Mouse (Mus musculus) forelimb bud, embryonic 11.5 days (tissue): ENCODE measurements at regions not wholly inside any gene's neighbourhood (a gene's known extent, or its start where the extent isn't known, plus 50 kb on each side); places are given as distances from the start of the nearest gene placed in this dataset.

ENCODE experiments used
- DNase-seq: peaks from one replicate; pipeline ENCODE4 v3.0.0-alpha.2; 2012; ENCODE audit warnings: low read depth, low spot score

DNA sequence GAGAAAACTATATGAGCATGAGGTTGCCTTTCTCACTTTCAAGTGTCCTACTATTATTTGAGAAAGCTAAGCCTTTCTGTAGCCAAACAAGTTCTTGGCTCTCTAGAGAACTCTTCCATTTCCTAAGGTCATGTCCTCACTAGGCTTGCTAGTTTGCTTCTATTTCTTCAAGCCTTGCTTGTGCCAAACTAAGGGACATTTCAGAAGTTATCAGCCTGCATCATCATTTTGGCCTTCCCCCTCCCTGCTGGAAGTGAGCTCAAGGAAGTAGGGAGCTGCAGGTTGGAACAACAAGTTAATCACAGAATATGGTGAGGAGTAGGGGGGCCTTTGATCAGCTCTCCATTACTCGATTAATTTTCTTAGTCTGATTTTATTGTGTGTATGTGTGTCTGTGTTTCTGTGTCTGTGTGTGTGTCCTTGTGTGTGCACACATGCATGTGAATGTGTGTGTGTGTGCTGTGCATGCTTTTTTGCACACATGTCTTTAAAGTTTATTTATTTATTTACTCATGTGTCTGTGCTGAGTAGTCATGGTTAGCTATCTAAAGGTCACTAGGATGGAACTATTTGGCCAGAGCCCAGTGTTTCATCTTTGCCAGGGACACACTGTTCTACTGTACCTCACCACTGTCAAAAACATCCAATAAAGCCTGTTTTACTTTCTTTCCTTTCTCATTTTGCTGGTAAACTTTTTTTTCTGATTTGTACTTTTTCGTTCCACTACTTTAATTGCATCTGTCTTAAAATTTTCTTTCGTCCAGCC is 371.4 kb upstream of the Eda2r start:
- DNase-seq = no peak

DNA sequence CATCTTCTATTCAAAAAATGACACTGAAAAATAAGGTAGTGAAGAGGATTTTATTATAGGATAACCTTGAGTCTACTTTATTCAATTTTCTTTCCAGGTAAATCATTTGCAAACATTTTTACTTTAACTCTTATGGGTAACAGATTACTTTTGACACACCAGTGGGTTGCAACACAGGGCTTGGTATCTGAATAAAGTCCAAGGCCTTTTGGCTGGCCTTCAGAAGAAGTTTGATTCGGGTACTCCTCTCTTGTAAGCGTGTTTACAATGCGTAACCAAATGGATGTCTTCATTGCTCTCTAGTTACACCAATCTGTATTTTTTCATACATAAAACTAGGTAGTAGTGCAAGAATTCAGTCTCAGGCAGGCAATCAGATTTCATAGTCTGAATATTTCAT is 367.3 kb upstream of the Eda2r start:
- no peak for DNase-seq

DNA sequence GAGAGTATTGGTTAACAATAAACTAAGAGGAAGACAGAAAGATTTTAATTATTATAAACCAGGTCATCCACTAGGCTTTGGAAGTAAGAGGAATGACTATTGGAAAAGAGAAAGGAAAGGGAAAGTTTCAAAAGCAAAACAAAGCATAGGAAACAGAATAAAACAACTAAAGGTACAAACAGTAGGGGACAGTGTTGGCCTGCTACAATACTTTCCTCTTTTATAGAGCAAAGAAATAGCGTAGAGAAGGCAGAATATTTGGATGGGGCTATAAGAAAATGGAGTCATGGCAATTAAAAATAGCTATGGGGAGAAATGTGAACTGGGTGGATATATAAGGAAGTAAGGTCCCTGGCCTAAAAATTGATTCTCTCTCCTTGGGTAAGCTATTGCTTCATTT is 347.5 kb upstream of the Eda2r start:
- no peak for DNase-seq

DNA sequence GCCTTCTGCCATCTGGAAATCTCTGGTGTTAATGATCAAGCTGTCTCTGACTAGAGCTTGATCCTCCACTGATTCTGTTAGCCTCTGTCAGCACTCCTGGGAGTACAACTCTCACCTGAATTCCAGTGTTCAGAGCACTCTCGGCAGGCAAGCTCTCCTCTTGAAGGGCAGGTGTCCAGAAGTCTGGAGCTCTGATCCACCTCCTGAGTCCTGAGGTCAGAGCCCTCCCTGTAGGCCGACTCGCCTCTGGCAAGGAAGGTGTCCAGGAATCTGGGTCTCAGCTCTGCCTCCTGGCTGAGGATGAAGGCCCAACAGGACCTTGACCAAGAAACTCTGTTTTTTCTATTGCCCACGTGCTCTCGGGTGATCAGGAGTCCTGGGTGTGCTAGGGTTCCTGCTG is 330.8 kb upstream of the Eda2r start:
- no peak for DNase-seq

DNA sequence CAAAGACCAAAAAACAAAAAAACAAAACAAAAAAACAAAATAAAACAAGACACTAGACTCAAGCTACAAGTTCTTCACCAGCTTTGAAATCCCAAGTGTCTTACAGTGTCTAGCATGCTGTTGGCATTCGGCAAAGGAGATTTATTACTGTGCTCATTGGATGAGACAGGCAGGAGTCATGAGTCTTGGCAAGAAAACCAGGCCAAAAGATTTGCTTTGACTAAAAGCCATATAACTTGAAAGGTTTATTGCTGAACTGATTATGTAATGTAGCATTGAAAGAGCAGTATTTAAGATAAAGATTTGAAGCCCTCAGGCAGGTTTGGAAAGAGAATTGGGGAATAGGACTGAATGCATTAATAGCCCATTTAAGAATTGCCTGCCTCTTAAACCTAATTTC is 281.7 kb upstream of the Eda2r start:
- DNase-seq = no peak

DNA sequence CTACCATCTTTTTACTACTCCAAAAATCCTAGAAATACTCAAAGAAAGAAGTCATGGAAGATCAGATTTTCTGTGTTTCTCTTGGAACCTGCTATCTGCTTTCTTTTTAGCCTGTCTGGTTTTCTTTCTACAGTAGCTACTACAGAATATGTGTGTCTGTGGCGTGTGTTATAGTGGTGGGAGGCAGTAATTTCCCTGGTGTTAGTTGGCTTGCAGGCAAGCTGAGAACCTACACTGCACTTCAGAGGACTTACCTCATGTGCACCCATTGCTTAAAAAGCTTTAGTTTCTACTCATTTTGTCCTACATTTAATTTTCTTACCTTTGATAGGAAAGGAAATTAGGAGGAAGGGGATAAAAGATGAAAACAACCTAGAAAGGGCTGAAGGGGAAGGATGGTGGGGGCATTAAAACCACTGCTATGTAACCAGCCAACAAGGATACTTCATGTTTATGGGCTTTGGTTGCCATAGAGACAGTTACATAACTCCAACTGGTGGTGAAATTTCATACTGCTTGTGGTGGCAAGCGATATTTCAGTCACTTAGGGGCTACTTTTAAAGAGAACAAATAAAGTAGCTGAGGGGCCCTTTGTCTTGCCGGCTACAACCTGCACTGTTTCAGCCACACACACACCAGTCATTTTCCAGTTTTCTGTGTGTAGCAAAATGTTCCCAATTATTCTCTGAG is 274.7 kb upstream of the Eda2r start:
- DNase-seq = peak; percentile 7
